Mouse (Mus musculus) kidney, adult 2 months (tissue): Measurements from ENCODE around the gene Sarm1. TPM values are rescaled to one million over a fixed set of nuclear protein-coding genes. Genes with fewer than 3 reads are reported as not detected.

Experiments used
- DNase-seq: peaks from one replicate; pipeline ENCODE4 v3.0.0; 2021
- H3K27ac ChIP-seq: fragments of 200-500 bp; 2 replicates; pipeline ENCODE4 v1.5.1; 2012; ENCODE audit warnings: low read depth, low read length, control low read depth, inconsistent platforms; ENCODE audit not compliant: insufficient read depth
- H3K27me3 ChIP-seq: fragments of 200-500 bp; replicated peaks from 2 replicates; pipeline ENCODE4 v1.6.1; 2012; ENCODE audit warnings: mild to moderate bottlenecking, moderate library complexity, low read length, inconsistent platforms; ENCODE audit not compliant: control insufficient read depth, insufficient read depth
- H3K36me3 ChIP-seq: fragments of 200-500 bp; 2 replicates; pipeline ENCODE4 v1.6.1; 2012; ENCODE audit warnings: mild to moderate bottlenecking, moderate library complexity, low read length, inconsistent platforms; ENCODE audit not compliant: control insufficient read depth, insufficient read depth
- H3K4me1 ChIP-seq: fragments of 200-500 bp; 2 replicates; pipeline ENCODE4 v1.6.1; 2011; ENCODE audit warnings: low read length; ENCODE audit not compliant: control insufficient read depth, insufficient read depth
- H3K4me3 ChIP-seq: fragments of 200-500 bp; 2 replicates; pipeline ENCODE4 v1.5.1; 2011; ENCODE audit warnings: mild to moderate bottlenecking, low read depth, low read length, control low read depth; ENCODE audit not compliant: insufficient read depth
- CTCF ChIP-seq: fragments of 200-500 bp; conservative IDR thresholded peaks from 2 replicates; pipeline ENCODE4 v1.5.1; 2011; ENCODE audit warnings: low read depth, mild to moderate bottlenecking, control low read depth, low read length, moderate library complexity, mixed read lengths; ENCODE audit not compliant: insufficient read depth, insufficient read length
- POLR2A ChIP-seq: fragments of 200-500 bp; IDR thresholded peaks from one replicate; pipeline ENCODE4 v1.6.1; 2011; ENCODE audit warnings: low read depth, low read length, control low read depth
- WGBS: fragments of 180-500 bp; shearing (Covaris S2); methylation state at CpG from one replicate; pipeline ENCODE4 v1.1.7; 2018; 5-methylcytosine and 5-hydroxymethylcytosine counted together
- polyA plus RNA-seq: library from polyadenylated mRNA; depleted of rRNA; stranded (reverse); fragments of >200 nt; gene quantifications from 2 replicates; pipeline ENCODE4 v1.2.3, GENCODE M21; 2012; rRNA removed

The Sarm1 gene
- polyA plus RNA-seq, result 0.35 and 0.38 TPM in 2 replicates

- Histone ChIP-seq H3K36me3 (no peaks in the 10 kb centered on the region), H3K27ac (no peak within 1 kb of the TSS), H3K4me3 (peak within 1 kb of the TSS; percentile 48), H3K27me3 (no peaks in the 10 kb centered on the region; the same call in 1 of the 2 replicates), H3K4me1 (no peaks in the 10 kb centered on the region)
- TF ChIP-seq CTCF, result no peak
- TF ChIP-seq POLR2A, result no peak
- WGBS, result 4% methylated on average over 36 of the region's 36 CpGs
- peak; percentile 94 for DNase-seq
These were observed at the start of gene Sarm1 for GRCm38 (mm10) chr11:78497544-78498522. TSS of gene Sarm1 (minus strand) at chr11:78497754.

GRCm38 (mm10) chr11:78545181-78545580, 47.6 kb upstream of the Sarm1 start:
- H3K27ac ChIP-seq, result no peak overlapping the region
- H3K36me3 ChIP-seq, result peaks cover 5% of the 10 kb centered on the region; the same call in 1 of the 2 replicates
- H3K4me1 ChIP-seq, result peaks cover 6% of the 10 kb centered on the region; the same call in 1 of the 2 replicates
- TF ChIP-seq CTCF (no peak), POLR2A (no peak)
- H3K27me3 ChIP-seq, result no peaks in the 10 kb centered on the region
- DNase-seq, result no peak
- WGBS, result 62% methylated on average over 8 of the region's 8 CpGs
- H3K4me3 ChIP-seq, result no peak overlapping the region

GRCm38 (mm10) chr11:78544449-78545111, 47.0 kb upstream of the Sarm1 start:
- Histone ChIP-seq H3K4me1 (0 out of 2 replicates have a peak, but pooled peaks cover 2% of the 10 kb centered on the region), H3K4me3 (no peak overlapping the region), H3K36me3 (peaks cover 5% of the 10 kb centered on the region; the same call in 1 of the 2 replicates), H3K27ac (no peak overlapping the region), H3K27me3 (no peaks in the 10 kb centered on the region)
- TF ChIP-seq CTCF (no peak), POLR2A (no peak)
- no peak for DNase-seq
- 92% methylated on average over 7 of the region's 7 CpGs for WGBS

- H3K36me3 ChIP-seq, result peaks cover 5% of the 10 kb centered on the region; the same call in 1 of the 2 replicates
- TF ChIP-seq CTCF (no peak), POLR2A (no peak)
- H3K4me3 ChIP-seq, result no peak overlapping the region
- H3K27me3 ChIP-seq, result no peaks in the 10 kb centered on the region
- peaks cover 8% of the 10 kb centered on the region; the same call in 1 of the 2 replicates for H3K4me1 ChIP-seq
- DNase-seq, result no peak
- 83% methylated on average over 3 of the region's 3 CpGs for WGBS
- H3K27ac ChIP-seq, result no peak overlapping the region
These were observed 42.8 kb upstream of the Sarm1 start for GRCm38 (mm10) chr11:78540358-78540757.

- peak overlapping the region; percentile 83 for H3K4me3 ChIP-seq
- DNase-seq, result no peak
- H3K27me3 ChIP-seq, result no peaks in the 10 kb centered on the region
- peaks cover 11% of the 10 kb centered on the region; the same call in 1 of the 2 replicates for H3K4me1 ChIP-seq
- peak overlapping the region; percentile 54 for H3K27ac ChIP-seq
- TF ChIP-seq CTCF, result no peak
- no peak for TF ChIP-seq POLR2A
- H3K36me3 ChIP-seq, result peaks cover 3% of the 10 kb centered on the region; the same call in 1 of the 2 replicates
- under 1% methylated on average over 14 of the region's 14 CpGs for WGBS
These were observed 39.1 kb upstream of the Sarm1 start for GRCm38 (mm10) chr11:78536690-78537084.

DNA sequence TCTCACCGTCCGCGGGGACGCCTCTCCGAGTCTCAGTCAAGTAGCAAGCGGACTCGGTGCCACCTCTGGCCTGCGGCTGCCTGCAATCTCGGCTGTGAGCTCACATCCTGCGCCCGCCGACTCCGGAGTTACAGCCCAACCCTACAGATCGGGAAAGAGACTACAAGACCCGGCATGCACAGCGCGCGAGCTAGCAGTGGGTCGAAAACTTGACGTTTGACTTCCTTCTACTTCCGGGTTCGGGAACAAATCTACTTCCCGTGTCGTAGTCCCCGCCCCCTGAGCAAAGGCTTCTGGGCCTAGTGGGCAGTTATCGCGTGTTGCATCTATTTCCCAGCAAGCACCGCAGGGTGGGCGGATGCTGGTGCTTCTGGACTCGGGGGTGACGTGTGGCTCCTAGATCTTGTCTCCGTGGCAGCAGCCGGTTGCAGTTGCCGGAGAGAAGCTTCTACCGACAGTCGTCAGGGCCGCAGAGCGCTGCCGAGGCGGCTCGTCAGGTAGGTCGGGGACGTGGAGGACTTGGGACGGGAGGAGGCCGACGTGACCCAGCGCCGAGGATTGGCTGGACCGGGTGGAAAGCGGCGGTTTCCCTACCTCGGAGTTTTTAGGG, 38.6 kb upstream of the Sarm1 start, which contains the start of the genes Tnfaip1 and Ift20:
Gene Tnfaip1 (minus strand): TSS at position 253 of the 610 bp plus-strand sequence.
Gene Ift20 (plus strand): TSS at position 282 of the 610 bp plus-strand sequence.
- under 1% methylated on average over 52 of the region's 52 CpGs for WGBS
- Histone ChIP-seq H3K27ac (peak within 1 kb of the TSS; percentile 89), H3K27me3 (no peaks in the 10 kb centered on the region), H3K4me1 (peaks cover 11% of the 10 kb centered on the region; the same call in 1 of the 2 replicates), H3K36me3 (peaks cover 3% of the 10 kb centered on the region; the same call in 1 of the 2 replicates), H3K4me3 (peak within 1 kb of the TSS; percentile 83)
- TF ChIP-seq POLR2A (peak; percentile 78), CTCF (no peak)
- peak; percentile 99 for DNase-seq
